Mouse (Mus musculus): ENCODE results near the gene Stk17b. TPM values are rescaled to one million over a fixed set of nuclear protein-coding genes. Genes with fewer than 3 reads are reported as not detected.
"Not testable (repeated sequence)": the region's sequence is repeated elsewhere in the genome, so short reads cannot be mapped to it uniquely, and the experiment has no call there.

The Stk17b gene
- total RNA-seq, 2 experiments from 2014 or later = 13.8 to 16.9 TPM

DNA sequence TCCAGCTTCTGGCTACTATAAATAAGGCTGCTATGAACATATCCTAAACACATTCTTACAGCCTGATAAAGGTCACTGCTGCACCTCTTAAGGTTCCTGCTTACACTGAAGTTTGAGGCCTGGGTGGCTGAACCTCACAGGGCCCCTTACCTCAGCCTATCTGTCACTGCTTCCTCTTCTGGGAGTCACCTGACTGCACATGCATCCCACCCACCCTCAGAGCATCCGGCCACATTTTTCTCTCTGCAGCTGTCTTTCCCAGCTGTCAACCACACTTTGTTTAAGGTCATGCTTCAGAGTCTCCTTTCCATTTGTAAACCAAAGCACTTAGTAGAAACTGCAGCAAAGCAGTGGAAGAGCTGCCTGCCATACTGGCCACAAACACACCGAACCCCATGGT is 6.3 kb upstream of the Stk17b start:
- intact Hi-C loops (cut with DNase I) = no loop called here
- no peak for DNase-seq

GRCm38 (mm10) chr1:53784291-53784720 is 718 bp downstream of the Stk17b start:
- DNase-seq = no peak
- intact Hi-C loops (cut with DNase I) = no loop called here

DNA sequence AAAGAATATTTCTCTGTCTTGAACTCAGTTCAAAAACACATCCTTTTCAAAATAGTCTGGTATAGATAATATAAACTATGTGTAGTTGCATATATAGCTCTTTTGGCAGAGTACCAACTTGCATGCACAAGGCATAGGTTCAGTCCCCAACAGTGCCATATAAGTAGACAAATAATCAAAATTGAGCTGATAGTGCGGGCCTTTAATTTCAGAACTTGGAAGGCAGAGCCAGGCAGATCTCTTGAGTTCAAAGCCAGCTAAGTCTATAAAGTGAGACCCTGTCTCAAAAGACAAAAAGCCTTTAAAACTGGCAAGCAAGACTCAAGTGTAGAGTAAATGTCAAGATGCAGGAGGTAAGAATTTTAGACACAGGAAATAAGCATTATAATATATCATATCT is 2.1 kb downstream of the Stk17b start:
- intact Hi-C loops (cut with DNase I) = no loop called here
- DNase-seq = no peak

DNA sequence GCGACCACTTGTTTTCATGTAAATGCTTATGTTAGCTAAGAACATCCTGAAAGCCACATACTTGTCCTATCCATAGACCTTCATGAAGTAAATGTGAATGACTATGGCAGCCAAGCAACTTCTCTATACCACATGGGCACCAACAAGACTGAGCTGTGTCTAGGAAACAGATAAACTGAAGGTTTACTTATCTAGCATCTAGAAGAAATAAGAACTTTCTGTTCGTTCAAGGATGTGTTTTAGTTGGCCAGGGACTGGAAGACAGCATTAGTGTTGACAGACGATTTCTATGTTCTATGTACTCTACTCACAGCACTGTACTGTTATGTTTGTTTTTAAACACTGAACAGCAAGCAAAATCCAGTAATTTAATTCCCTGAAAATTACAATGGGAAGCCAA is 2.9 kb downstream of the Stk17b start:
- no peak for DNase-seq
- intact Hi-C loops (cut with DNase I) = no loop called here

GRCm38 (mm10) chr1:53781311-53781710 is 3.7 kb downstream of the Stk17b start:
- no peak for DNase-seq
- intact Hi-C loops (cut with DNase I) = no loop called here

DNA sequence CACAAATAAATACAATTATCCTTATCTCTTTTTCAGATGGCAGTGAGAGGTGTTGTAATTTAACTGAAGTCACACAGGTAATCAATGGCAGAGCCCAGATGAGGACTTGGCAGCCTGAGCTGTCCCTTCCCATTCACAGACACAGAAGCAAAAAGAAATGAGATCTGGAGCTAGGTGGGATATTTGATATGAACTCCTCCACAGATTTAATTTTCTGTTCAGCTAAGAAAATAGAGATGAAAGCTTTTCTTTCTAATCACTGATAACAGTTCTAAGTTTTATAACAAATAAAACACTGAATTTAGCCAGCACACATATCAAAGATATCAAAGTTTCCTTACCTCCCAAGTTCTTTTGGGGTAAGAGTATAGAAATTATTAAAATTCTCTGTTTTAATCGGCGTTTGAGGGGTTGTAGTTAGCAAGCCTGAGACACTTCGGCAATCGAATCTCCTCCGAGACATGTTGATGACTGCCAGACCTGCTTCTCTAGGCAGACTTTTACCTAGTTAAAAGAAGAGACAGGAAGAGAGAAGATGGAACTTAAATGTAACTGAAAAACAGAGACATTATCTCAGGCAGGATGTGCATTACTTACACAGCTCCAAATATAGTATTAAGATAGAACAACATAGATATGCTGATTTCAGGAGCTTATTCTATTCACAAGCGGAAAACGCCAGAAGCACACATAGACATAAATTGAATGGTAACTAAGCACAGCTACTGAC is 8.7 kb downstream of the Stk17b start:
- intact Hi-C loops (cut with DNase I) = no loop called here
- no peak for DNase-seq

- intact Hi-C loops (cut with DNase I) = no loop called here
- DNase-seq = no peak
These were observed 9.5 kb downstream of the Stk17b start for GRCm38 (mm10) chr1:53775545-53775944.

DNA sequence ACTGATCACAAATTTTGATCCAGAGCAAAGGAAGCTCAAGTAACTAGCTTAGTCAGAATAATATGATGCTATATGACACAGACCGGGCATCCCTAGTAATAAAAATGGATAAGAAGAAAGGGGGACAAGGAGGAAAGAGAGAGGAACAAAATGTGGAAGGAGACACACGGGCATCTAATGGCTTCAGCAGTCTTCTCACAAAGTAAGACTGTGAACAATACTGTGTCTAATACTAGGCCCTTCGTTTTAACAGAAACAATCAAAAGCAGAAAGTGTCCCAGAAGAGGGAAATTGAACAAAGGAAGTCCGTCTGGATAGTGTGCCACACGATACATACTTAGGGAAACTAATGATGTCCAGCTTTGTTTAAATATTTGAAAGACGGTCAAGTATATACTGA is 10.0 kb downstream of the Stk17b start:
- intact Hi-C loops (cut with DNase I) = no loop called here
- no peak for DNase-seq

GRCm38 (mm10) chr1:53774571-53774970 is 10.5 kb downstream of the Stk17b start:
- no peak for DNase-seq
- intact Hi-C loops (cut with DNase I) = no loop called here

GRCm38 (mm10) chr1:53773994-53774393 is 11.0 kb downstream of the Stk17b start:
- intact Hi-C loops (cut with DNase I) = no loop called here

DNA sequence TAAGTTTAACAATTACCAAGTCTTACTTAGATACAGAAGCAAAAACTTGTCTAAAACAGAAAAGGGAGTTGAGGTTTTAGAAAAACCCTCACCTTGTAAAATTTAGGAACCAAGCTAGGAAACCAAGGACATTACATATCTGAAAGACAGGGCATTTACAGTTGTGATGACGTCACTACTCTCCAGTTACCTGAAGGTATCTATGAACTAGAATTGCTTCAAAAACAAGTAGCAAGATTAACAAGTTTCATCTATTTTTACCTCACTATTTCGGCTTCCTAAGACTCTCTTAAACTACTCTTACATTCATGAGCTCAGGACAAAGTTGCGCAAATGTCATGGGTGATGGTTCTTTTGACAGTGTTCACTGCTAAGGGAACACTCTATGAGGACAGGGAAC is 12.1 kb downstream of the Stk17b start:
- intact Hi-C loops (cut with DNase I) = no loop called here
- DNase-seq = no peak

More at GRCm38 (mm10) chr1:53773994-53774393, 11.0 kb downstream of the Stk17b start:
- peak; percentile 18 to 23 for DNase-seq

DNA sequence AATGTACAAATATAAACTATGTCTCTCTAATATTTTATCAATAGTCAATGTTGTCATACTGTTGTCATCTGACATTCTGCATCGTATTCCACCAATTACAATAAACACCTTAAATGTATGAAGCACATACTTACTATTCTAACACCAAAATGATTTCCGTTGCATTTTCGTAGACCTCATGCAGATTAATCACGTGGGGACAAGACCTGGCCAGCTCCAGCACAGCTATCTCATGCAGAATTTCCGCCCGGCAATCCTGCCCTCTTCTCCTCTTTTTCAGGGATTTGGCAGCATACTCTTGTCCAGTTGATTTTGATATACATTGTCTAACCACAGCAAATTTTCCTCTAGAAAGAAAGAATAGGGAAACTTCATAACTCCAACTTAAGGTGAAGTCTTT is 13.5 kb downstream of the Stk17b start:
- no peak for DNase-seq
- intact Hi-C loops (cut with DNase I) = no loop called here

DNA sequence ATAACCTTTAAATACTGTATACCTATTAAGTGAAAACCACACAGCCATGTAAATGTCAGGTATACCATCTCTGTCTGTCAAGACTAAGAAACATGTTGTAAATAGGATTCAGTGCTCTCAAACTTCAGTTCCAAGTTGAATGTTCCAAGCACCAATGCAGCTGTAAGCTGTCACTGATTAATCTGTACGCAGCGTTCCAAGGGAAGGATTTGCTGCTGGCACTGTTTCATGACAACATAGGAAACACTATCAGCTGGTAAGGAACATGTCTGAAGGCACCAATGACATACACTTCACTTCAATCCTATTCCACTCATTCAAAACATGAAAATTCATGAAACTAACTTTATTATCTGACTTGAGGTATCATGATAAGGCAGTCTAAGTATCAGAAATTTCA is 18.9 kb downstream of the Stk17b start:
- intact Hi-C loops (cut with DNase I) = no loop called here
- no peak for DNase-seq

DNA sequence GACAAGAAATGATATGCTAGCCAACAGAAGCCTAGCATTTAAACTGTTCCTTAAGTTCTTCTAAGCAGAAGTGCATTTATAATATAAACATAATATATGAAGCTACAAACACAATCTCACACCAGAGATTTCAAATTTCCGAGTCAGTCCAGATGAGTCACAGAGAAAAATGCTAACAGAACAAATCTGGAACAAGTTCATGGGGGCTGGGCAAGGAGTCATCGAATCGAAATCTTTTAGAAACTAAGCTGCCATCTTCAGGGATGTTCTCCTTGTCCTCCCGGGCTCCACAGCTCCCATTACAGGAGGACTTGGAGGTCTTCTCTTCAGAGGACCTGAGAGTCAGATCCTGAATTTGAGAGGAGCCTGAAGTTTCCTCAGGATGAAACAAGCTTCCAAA is 27.7 kb downstream of the Stk17b start:
- DNase-seq = no peak
- intact Hi-C loops (cut with DNase I) = no loop called here

DNA sequence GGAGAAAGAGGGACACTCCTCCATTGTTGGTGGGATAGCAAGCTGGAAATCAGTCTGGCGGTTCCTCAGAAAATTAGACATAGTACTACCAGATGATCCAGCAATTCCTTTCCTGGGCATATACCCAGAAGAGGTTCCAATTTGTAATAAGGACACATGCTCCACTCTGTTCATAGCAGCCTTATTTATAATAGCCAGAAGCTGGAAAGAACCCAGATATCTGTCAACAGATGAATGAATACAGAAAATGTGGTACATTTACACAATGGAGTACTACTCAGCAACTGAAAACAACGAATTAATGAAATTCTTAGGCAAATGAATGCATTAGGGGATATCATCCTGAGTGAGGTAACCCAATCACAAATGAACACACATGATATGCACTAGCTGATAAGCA is 31.5 kb downstream of the Stk17b start:
- intact Hi-C loops (cut with DNase I); DNase-seq: not testable (repeated sequence)

- DNase-seq = no peak
- intact Hi-C loops (cut with DNase I) = no loop called here
These were observed 33.9 kb downstream of the Stk17b start for GRCm38 (mm10) chr1:53751144-53751543.

GRCm38 (mm10) chr1:53750697-53751096 is 34.3 kb downstream of the Stk17b start:
- intact Hi-C loops (cut with DNase I); DNase-seq: not testable (repeated sequence)

- DNase-seq; intact Hi-C loops (cut with DNase I): not testable (repeated sequence)
These were observed 35.1 kb downstream of the Stk17b start for GRCm38 (mm10) chr1:53749881-53750385.

GRCm38 (mm10) chr1:53748571-53748970 is 36.5 kb downstream of the Stk17b start:
- no peak for DNase-seq
- intact Hi-C loops (cut with DNase I) = no loop called here

DNA sequence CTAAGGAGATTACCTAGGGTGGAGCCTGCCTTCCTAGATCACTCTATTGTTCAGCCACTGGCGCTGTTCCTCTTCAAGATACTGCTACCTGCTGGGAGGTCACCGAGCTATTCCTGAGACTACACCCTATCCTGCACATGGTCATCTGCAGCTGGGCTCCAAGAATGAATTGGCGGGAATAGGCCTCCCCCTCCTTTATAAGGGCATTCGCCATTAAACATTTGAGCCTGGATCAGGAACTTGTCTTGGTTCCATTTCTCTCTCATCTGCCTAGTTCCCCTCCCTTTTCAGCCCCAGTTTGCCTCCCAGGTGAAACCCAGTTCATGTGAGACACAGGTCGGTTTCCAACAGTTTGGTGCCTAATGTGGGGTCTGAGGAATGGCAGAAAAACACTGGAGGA is 39.0 kb downstream of the Stk17b start:
- intact Hi-C loops (cut with DNase I) = no loop called here
- DNase-seq = no peak

DNA sequence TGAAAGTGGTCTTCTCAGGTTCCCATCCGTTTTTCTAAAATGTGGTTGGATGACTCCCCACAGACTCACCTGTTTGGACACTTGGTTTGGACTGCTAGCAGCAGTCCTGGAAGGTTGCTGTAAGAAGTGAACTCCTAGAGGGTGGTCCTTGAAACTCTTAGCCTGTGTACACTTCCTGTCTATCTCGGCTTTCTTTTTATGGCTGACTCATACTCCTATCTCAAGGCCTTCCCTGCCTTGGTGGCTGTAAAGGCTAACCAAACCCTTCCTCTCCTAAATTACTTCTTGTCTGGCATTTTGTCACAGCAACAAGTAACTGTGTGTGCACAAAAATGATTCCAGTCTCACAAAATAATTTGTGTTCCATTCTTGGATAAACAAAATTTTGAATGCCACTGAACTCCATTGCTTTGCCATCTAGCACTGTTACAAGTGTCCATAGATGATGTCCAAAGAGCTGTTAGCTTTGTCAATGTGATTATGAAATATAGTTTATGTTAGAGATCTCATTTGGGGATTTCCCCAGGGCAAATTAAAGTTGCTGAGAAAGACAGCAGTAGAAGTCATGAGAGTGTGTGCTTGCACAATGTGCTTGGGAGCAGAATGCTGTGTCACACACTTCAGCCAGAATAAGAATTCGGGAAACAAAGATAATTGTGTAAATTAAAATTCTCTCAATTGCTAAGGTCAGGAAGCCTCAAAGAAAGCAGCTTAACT is 43.1 kb downstream of the Stk17b start:
- no peak for DNase-seq
- intact Hi-C loops (cut with DNase I) = no loop called here

DNA sequence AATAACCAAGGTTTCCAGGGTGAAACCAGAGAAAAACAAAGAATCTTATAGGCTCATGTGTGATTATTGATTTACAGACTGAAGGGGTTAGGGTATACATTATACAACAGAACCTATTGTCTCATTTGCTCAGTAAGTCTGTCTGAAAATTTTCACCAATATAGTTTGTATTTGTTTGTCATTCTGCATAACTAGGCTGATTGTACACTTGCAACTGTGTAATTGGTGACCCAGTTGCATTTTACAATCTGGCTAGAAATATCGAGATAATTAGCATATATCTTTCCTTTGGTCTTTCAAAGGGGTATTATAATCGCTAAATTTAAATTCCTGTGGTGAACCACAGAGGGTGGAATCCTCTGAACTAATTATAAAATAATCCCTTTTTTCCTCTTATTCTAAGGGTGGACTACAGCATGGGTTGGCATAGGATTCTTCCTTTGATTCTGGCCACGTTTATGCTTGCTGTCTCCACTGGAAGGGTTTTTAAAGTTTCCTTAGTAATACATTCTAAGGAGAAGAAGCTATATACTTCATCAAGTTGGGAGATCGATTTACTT is 44.2 kb downstream of the Stk17b start:
- intact Hi-C loops (cut with DNase I) = no loop called here
- DNase-seq = no peak
